Mouse (Mus musculus): ENCODE measurements at regions not wholly inside any gene's neighbourhood (a gene's known extent, or its start where the extent isn't known, plus 50 kb on each side); places are given as distances from the start of the nearest gene placed in this dataset.

DNA sequence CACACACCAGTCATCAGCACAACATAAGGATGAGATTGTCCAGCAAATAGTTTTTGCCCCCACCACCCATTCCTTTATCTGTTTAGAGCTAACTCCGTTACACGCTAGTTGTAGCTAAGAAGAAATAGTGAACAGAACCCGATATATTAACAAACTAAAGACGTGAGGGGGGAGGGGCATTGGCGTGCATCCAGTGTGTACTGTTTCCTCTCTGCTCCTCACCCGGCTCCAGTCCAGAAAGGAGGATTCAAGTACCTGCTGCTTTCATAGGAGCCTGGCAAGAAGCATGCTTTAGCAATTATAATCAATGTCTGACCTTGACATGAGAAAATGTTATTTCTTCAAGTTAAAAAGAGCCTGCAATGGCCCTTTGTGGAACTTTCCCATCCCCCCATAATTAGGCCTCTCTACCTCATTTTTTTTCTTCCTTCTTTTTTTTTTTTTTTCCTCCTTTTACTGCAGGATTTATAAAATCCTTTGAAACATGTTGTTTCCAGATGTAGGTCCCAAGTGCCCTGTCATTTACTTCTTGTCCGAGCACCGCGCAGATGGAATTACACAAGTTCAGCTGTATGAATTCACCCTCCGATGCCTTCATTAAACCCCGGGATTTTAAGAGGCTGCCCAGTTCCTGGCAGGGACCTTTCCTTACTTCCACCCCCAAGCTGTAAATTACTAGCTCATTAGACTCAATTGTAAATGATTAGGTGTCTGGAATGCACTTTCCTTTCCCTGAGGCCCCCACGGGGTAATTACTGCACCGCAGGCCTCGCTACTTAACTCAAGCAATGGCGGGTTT, 116.6 kb upstream of the Lpar1 start:
- TF ChIP-seq CTCF (IDR thresholded peaks at IDR 0.05; ENCODE audit: low read depth, low read length) (no peak), POLR2A (IDR thresholded peaks at IDR 0.05; ENCODE audit: insufficient read depth, low read length) (no peak)

Data from ES-Bruce4 (cell line).